Mouse (Mus musculus) thymus, adult 2 months (tissue): ENCODE measurements around the gene Rab15. TPM values are rescaled to one million over a fixed set of nuclear protein-coding genes. Genes with fewer than 3 reads are reported as not detected.
A peak's percentile ranks its signal among the peaks of the same experiment; 100 is the strongest.

Source experiments
- DNase-seq: peaks from one replicate; pipeline ENCODE4 v3.0.0; 2021
- H3K27ac ChIP-seq: fragments of 200-500 bp; 2 replicates; pipeline ENCODE4 v1.5.1; 2012; ENCODE audit warnings: low read length, control low read depth; ENCODE audit not compliant: control insufficient read depth, insufficient read depth
- H3K27me3 ChIP-seq: fragments of 200-500 bp; 2 replicates; pipeline ENCODE4 v1.6.1; 2012; ENCODE audit warnings: mild to moderate bottlenecking, low read length, moderate library complexity, mixed read lengths; ENCODE audit not compliant: control insufficient read depth, insufficient read depth
- H3K36me3 ChIP-seq: fragments of 200-500 bp; 2 replicates; pipeline ENCODE4 v1.6.1; 2012; ENCODE audit warnings: mild to moderate bottlenecking, low read length, moderate library complexity; ENCODE audit not compliant: control insufficient read depth, insufficient read depth
- H3K4me1 ChIP-seq: fragments of 200-500 bp; replicated peaks from 2 replicates; pipeline ENCODE4 v1.6.1; 2012; ENCODE audit warnings: low read length; ENCODE audit not compliant: control insufficient read depth, insufficient read depth
- H3K4me3 ChIP-seq: fragments of 200-500 bp; 2 replicates; pipeline ENCODE4 v1.5.1; 2012; ENCODE audit warnings: mild to moderate bottlenecking, low read length, control low read depth, moderate library complexity; ENCODE audit not compliant: control insufficient read depth, insufficient read depth
- CTCF ChIP-seq: fragments of 200-500 bp; IDR thresholded peaks from 2 replicates; pipeline ENCODE4 v1.5.1; 2012; ENCODE audit warnings: mild to moderate bottlenecking, control low read depth, low read length, moderate library complexity, borderline replicate concordance; ENCODE audit not compliant: control insufficient read depth, poor library complexity, insufficient read depth; ENCODE audit errors: extremely low read depth
- POLR2A ChIP-seq: fragments of 200-500 bp; IDR thresholded peaks from 2 replicates; pipeline ENCODE4 v1.6.1; 2012; ENCODE audit warnings: mild to moderate bottlenecking, low read length, control low read depth, moderate library complexity; ENCODE audit not compliant: control insufficient read depth, poor library complexity, insufficient read depth; ENCODE audit errors: extremely low read depth
- WGBS: fragments of 180-500 bp; shearing (Covaris S2); methylation state at CpG from one replicate; pipeline ENCODE4 v1.1.7; 2018; 5-methylcytosine and 5-hydroxymethylcytosine counted together
- polyA plus RNA-seq: library from polyadenylated mRNA; depleted of rRNA; stranded (reverse); fragments of >200 nt; gene quantifications from 2 replicates; pipeline ENCODE4 v1.2.3, GENCODE M21; 2012; rRNA removed

Gene Rab15
- polyA plus RNA-seq, 1 experiment: 21.9 TPM

- TF ChIP-seq CTCF (no peak), POLR2A (no peak)
- 95% methylated on average over 5 of the region's 5 CpGs for WGBS
- no peak overlapping the region for H3K4me3 ChIP-seq
- peaks cover 3% of the 10 kb centered on the region for H3K4me1 ChIP-seq
- peaks cover 10% of the 10 kb centered on the region for H3K36me3 ChIP-seq
- H3K27ac ChIP-seq: no peak overlapping the region
- DNase-seq: no peak
- no peaks in the 10 kb centered on the region for H3K27me3 ChIP-seq
Observed at GRCm38 (mm10) chr12:76771540-76771939, 51.2 kb downstream of the Rab15 start.

- Histone ChIP-seq H3K27me3 (no peaks in the 10 kb centered on the region), H3K4me1 (peaks cover 9% of the 10 kb centered on the region), H3K36me3 (peaks cover 8% of the 10 kb centered on the region), H3K27ac (no peak overlapping the region), H3K4me3 (no peak overlapping the region)
- 67% methylated on average over 5 of the region's 5 CpGs for WGBS
- TF ChIP-seq CTCF (no peak), POLR2A (no peak)
- DNase-seq: no peak
Observed at GRCm38 (mm10) chr12:76770841-76771500, 51.7 kb downstream of the Rab15 start.

GRCm38 (mm10) chr12:76765901-76766630 is 56.6 kb downstream of the Rab15 start:
- Histone ChIP-seq H3K27me3 (no peaks in the 10 kb centered on the region), H3K4me3 (peak overlapping the region; percentile 87), H3K36me3 (no peaks in the 10 kb centered on the region), H3K4me1 (peaks cover 8% of the 10 kb centered on the region), H3K27ac (peak overlapping the region; percentile 84)
- DNase-seq: peak; percentile 14
- WGBS: 48% methylated on average over 20 of the region's 20 CpGs
- TF ChIP-seq POLR2A: no peak
- TF ChIP-seq CTCF: no peak

- WGBS: under 1% methylated on average over 31 of the region's 31 CpGs
- H3K27me3 ChIP-seq: no peaks in the 10 kb centered on the region
- no peaks in the 10 kb centered on the region for H3K36me3 ChIP-seq
- peaks cover 8% of the 10 kb centered on the region for H3K4me1 ChIP-seq
- H3K27ac ChIP-seq: peak within 1 kb of the TSS; percentile 84
- peak within 1 kb of the TSS; percentile 87 for H3K4me3 ChIP-seq
- TF ChIP-seq POLR2A (peak; percentile 89), CTCF (0 out of 2 replicates have a peak, but pooled peaks have one; percentile 36)
- peak; percentile 95 for DNase-seq
Observed at GRCm38 (mm10) chr12:76765354-76765851, 57.3 kb downstream of the Rab15 start, which contains the start of the genes Churc1 and Fntb. TSS of gene Churc1 (plus strand) at chr12:76765538. TSS of gene Fntb (plus strand) at chr12:76765589.

DNA sequence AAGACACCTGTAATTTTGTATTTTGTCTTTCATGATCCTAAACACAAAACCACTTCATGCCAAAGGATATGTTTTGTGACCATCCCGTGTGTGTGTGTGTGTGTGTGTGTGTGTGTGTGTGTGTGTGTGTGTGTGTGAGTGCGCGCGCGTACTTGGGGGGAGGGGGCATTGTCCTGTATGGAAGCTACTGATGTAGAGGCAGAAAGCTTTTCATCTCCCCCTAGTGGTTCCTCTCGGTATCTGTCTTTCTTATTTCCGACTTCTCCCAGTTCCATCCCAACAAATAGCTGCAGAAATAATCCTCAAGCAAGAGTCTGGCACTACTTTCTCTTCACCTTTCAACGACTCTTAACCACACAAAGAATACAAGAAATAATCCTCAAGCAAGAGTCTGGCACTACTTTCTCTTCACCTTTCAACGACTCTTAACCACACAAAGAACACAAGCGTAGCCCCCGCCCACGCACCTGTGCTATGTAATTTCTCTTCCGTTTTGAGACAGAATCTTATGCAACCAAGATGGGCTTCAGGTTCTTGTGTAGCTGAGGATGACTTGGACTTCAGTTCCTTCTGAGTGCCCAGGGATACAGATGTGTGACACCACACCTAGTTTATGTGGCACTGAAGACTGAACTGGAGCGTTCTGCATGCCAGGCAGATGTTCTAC is 69.9 kb downstream of the Rab15 start:
- DNase-seq: peak; percentile 61
- 29% methylated on average over 14 of the region's 14 CpGs for WGBS

DNA sequence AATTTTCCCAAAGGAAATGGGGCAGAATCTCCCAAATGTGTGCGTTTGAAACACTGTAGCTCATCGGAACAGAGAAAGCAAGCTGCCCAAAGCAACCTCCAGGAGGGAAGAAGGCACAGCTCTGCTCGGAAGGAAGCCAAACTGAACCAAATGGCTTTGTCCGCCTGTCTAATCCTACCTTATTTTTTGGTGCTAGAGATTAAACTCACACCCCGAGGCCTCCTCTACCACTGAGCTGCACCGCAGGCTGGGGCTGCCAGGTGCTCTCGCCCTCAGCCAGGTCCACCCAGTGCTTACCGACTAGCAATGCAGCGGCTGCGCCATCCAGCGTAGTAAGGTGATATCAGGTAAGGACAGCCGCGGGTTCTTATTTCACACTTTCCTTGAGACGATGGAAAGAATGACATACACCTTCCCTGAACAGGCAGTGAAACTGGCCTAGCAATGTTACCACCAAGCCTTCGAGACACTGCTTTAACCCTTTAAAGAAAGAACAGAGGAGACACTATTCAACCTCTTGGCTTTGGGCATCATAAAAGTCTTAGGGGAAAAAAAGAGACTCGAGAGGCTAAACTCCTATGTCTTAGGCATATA is 71.7 kb downstream of the Rab15 start:
- no peak for TF ChIP-seq CTCF
- no peak for DNase-seq
- Histone ChIP-seq H3K4me1 (peaks cover 6% of the 10 kb centered on the region), H3K27ac (no peak overlapping the region), H3K4me3 (no peak overlapping the region), H3K27me3 (no peaks in the 10 kb centered on the region), H3K36me3 (no peaks in the 10 kb centered on the region)
- WGBS: 95% methylated on average over 16 of the region's 16 CpGs

More for the DNA sequence above, 69.9 kb downstream of the Rab15 start:
- Histone ChIP-seq H3K27ac (peak overlapping the region; percentile 83), H3K27me3 (no peaks in the 10 kb centered on the region), H3K4me1 (peaks cover 6% of the 10 kb centered on the region), H3K36me3 (no peaks in the 10 kb centered on the region), H3K4me3 (no peak overlapping the region)
- TF ChIP-seq CTCF: peak; percentile 35; the same call in 1 of the 2 replicates
- no peak for TF ChIP-seq POLR2A

Other genes with a start within 250 kb of the Rab15 start
- gene Sptb, start 112.4 kb downstream of the Rab15 start, polyA plus RNA-seq: 1.5 and 3.0 TPM in 2 replicates
- 61.6 and 68.3 TPM in 2 replicates for gene Churc1, start 57.4 kb downstream of the Rab15 start, polyA plus RNA-seq
- 50.9 and 51.3 TPM in 2 replicates for gene Fntb, start 57.3 kb downstream of the Rab15 start, polyA plus RNA-seq
- gene Gpx2, start 27.4 kb downstream of the Rab15 start, polyA plus RNA-seq: 5.4 and 6.3 TPM in 2 replicates
- 54.9 and 56.1 TPM in 2 replicates for gene Max, start 139.3 kb upstream of the Rab15 start, polyA plus RNA-seq